Mouse (Mus musculus): Measurements from ENCODE around the gene Gkn3.

The Gkn3 gene

DNA sequence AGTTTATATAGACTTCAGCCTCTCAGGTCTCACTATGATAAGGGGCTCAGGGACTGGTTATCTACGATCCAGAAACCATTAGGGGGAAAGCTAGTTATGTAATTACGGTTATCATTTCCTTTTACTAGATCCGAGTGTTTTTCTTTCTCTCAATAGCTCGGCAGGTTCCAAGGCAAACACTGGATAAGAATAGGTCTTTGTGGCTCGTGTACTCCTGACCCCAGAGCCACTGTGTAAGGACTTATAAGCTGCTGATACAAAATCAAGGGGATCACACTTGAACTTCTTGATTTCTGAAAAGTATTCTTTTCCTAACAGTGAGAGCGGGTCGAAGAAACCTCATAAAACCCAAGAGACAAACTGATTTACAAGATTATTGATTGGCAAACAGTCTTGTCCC lies at the start of gene Gkn3:
Gkn3 (minus strand) TSS at position 59 of the 400 bp plus-strand sequence.
- DNase-seq (ENCODE audit: low read depth) = no peak

GRCm38 (mm10) chr6:87436745-87437144 lies 48.0 kb upstream of the Gkn3 start:
- no peak for DNase-seq (ENCODE audit: low read depth)

GRCm38 (mm10) chr6:87435791-87436190 lies 47.1 kb upstream of the Gkn3 start:
- no peak for DNase-seq (ENCODE audit: low read depth)

- DNase-seq (ENCODE audit: low read depth) = no peak
Observed at GRCm38 (mm10) chr6:87428487-87429044, 39.8 kb upstream of the Gkn3 start, which contains the start of gene Bmp10. TSS of gene Bmp10 (plus strand) at chr6:87428994.

- no peak for DNase-seq (ENCODE audit: low read depth)
Observed at GRCm38 (mm10) chr6:87427616-87428015, 38.9 kb upstream of the Gkn3 start.

DNA sequence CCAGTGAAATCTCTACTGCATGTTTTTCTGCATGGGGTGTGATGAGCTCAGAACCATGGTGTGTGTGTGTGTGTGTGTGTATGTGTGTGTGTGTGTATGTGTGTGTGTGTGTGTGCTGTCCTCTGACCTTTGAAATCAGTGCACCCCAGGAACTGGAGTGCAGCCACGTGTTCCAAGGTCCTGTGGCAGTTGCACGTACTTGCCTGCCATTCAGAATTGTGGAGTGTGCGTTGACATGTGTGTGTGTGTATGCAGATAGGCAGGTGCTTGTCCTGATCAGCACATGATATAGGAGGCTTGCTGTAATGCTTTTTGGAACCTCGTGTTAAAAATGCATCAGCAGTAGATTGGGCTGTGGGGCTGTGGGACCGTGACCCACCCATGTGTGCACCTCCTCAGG lies 38.2 kb upstream of the Gkn3 start:
- no peak for DNase-seq (ENCODE audit: low read depth)

GRCm38 (mm10) chr6:87424037-87424816 lies 35.5 kb upstream of the Gkn3 start:
- no peak for DNase-seq (ENCODE audit: low read depth)

DNA sequence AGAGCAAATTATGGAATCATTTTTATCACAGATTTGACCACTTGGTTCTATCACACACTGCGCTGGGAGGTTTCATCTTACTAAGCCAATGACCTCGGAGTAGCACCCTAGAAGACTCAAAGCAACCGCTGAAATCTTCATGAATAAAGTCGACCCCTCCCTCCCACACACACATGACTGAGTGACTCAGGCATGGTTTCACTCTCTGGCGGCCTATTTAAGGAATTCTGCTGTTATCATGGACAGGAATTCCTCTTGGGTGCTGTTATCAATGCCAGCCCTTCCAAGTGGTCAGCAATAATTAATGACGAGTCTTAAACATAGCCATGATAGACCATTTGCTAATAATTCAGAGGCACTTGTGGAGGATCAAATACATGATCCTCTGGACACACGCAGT lies 33.6 kb upstream of the Gkn3 start:
- DNase-seq (ENCODE audit: low read depth) = no peak

GRCm38 (mm10) chr6:87412011-87412410 lies 23.3 kb upstream of the Gkn3 start:
- DNase-seq (ENCODE audit: low read depth) = no peak

- no peak for DNase-seq (ENCODE audit: low read depth)
Observed at GRCm38 (mm10) chr6:87401456-87401855, 12.7 kb upstream of the Gkn3 start.

- DNase-seq (ENCODE audit: low read depth) = peak; percentile 28
Observed at GRCm38 (mm10) chr6:87399886-87400566, 11.3 kb upstream of the Gkn3 start.

DNA sequence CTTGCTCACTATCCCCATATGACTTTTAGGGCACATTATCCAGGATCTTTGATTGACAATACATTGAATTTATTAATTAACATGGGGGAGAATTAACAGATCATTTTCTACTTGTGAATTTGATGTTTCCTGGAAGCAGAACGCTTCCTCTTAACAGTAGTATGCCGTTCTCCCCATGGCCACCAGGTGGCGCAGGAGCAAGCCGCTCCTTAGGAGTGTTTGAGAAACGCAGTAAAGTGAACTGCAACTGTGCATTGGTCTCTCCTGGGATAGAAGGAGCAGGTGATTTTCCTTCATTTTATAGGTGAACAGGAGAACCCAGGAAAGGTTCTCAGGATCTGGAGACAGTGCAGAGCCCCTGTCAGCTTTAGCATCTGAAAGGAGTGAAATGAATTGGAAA lies 10.4 kb upstream of the Gkn3 start:
- DNase-seq (ENCODE audit: low read depth) = peak; percentile 70

DNA sequence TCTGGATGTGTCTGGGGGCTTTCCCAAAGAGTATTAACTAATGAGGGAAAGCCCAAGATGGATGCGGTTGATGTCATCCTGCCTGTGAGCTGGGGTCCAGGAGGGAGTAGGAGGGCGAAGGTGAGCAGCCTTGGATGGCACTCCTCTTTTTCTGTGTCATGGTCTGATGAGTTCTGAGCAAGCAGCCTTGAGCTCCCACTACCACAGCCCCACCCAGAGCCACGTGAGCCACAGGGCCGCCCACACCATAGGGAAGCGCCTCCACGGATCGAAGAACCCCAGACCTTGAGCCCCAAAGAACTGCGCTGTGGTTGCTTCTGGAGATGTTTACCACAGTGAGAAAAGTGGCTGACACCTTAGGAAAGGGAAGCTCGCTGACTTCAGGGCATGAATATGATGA lies 6.0 kb upstream of the Gkn3 start:
- DNase-seq (ENCODE audit: low read depth) = no peak

DNA sequence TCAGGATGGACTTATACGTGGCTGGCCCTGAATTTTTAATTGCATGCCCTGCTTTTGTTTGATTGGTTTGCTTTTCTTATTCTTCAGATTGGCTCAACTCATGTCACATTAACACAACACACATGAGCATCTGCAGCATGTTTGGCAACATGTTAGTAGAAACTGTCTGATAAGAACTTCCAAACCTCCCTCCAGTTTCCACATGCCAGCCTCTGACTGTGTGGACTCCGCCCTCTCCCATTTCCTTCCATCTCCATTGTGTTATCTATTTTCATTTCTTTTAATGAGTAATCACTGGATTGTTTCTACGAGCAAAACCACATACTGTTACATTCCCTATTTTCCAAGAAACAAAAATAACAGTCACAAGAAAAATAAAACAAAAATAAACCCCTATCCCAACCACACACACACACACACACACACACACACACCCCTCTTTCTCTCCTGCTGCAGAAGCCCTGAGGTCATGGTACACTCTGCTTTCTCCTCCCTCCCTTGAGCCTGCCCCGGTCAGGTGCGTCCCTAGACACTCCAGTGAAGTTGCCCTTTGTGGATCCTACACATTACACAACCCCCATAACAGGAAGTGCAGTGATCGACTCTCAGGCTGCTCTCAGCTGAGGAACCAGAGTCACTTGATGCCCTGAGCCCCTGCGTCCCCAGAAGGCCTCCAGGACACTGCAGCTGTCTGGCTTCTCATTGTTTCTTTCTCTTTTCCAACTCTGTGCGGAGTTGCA lies 4.9 kb upstream of the Gkn3 start:
- DNase-seq (ENCODE audit: low read depth) = no peak

DNA sequence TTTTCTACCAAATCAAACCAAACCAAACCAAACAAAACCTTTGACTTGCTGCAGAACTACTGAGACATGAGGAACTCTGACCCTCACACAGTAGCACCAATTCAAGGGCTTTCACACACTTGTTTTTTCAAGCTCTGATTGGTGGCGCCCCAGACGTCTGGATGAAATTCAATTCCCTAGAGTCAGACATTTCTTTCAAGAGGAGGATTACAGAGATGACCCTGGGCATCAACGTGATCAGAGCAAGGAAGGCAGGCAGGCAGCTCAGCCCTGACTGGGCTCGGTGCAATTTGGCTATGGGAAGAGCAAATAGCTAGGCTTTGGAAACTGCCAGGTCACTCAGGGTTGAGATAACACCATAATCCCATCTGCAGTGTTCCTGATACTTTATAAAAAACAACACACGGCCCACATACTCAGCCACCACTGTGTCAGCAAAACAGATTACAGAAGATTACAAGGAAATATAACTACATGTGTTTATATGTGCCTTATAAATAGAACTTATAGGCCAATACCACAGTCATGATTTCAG lies 787 bp upstream of the Gkn3 start:
- DNase-seq (ENCODE audit: low read depth) = no peak

GRCm38 (mm10) chr6:87386681-87387080 lies 2.1 kb downstream of the Gkn3 start:
- no peak for DNase-seq (ENCODE audit: low read depth)

DNA sequence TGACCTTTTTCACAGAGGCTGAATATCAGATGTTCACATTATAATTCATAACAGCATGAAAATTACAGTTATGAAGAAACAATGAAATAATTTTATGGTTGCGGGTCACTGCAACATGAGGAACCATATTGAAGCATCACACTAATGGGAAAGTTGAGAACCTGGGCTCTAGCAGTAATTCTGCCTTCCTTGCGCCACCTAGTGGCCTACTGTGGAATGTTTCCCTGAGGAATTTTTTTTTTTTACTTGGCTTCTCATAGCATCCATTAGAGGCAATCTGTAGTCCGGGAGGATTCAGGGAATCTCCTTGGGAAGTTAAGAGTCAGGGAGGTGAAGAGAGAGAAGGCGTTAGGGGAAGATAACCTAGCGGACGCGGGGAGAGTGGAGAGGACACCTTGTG lies 2.5 kb downstream of the Gkn3 start:
- peak; percentile 43 for DNase-seq (ENCODE audit: low read depth)

DNA sequence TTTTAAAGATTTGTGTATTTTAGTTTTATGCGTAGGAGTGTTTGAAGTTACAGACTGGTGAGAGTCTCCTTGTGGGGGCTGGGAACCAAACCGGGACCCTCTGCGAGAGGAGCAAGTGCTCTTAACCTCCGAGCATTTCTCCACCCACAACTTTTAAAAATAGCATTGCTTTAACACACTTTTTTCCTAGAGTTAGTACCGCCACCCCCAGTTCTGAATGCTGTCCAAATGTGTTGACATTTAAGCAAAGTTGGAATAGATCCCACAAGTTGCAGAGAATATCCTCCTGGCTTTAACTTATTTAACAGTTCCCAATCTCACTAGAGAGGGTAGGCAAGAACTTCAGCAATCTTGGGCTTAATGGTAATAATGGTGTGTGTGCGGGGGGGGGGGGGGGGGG lies 4.0 kb downstream of the Gkn3 start:
- DNase-seq (ENCODE audit: low read depth) = no peak

GRCm38 (mm10) chr6:87383926-87384691 lies 4.6 kb downstream of the Gkn3 start:
- DNase-seq (ENCODE audit: low read depth) = no peak

DNA sequence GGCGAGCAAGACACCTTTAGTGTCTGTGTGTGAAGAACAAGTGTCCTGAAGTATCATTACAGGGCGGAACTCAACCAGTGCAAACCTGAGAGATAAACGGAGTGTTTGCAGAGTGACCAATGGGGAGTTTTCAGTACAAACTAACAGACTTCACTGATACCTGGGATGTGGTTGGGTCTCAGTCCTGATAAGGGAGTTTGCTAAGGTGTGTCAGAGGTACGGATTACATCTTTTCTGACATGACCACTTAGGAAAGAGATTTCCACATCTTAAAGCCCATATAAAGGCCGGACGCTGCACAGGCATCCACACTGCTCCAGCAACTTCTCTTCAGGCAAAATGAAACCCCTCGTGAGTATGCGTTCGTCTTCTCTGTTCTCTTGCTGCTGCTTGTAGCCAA lies 15.7 kb downstream of the Gkn3 start, which contains the start of gene Gkn2:
Gkn2 (plus strand) TSS at position 301 of the 400 bp plus-strand sequence.
- no peak for DNase-seq (ENCODE audit: low read depth)

DNA sequence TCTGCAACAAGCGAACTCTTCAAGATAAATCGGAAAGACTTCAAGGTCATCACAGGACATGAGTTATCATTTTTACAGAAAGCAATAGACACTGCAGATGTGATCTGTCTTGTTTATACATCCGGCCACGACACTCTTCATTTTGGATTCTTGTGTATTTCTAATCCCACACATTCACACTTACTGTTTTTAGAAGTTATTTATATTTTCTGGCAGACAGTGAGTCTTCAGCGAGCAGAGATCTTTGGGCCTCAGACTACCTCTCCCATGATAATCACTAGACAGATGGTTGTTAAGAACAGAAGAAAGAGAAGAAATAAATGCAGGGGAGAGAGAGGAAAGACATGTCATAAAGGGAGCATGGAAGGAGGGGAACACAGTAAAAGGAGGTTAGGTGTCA lies 19.5 kb downstream of the Gkn3 start:
- no peak for DNase-seq (ENCODE audit: low read depth)
